Mouse (Mus musculus): ENCODE data around the gene Vwa5b2. TPM values are rescaled to one million over a fixed set of nuclear protein-coding genes. Genes with fewer than 3 reads are reported as not detected.

Vwa5b2 gene
- 0.39 and 0.94 TPM in 2 replicates for polyA plus RNA-seq (2015; fragmentation: Nextera tagmentation; extraction: Ambion mirVana)

DNA sequence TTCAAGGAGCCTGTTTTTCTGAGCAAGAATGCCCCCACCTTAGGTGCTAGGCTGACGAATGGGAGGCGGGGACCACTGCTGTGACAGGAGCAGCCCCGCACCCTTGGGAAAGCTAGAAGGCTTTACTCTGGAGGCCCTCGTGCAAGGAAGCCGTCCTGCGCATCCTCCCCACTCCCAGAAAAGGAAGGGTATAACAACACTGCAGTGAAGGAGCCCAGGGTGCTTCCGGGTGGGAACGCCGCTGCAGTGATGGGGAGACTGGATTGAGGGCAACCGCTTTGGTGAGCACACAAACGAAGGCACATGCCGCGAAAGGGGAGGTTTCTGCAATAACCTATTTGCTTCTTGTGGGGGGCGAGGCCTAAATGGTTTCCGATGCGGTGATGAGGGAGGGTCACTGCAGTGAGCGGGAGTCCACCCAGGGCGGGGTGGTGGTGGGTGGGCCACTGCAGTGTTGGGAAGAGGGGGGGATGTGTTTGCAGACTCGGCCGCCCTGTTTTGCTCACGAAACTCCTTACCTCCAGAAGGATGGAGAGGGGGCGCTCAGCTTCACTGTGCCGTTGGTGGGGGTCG lies at the start of gene Vwa5b2:
Vwa5b2 (plus strand) TSS at position 106 of the 573 bp plus-strand sequence.
- ATAC-seq (ENCODE audit: borderline replicate concordance, extremely low read depth, low FRiP score, low TSS enrichment) = peak; percentile 24; the same call in 1 of the 2 replicates
- H3K9ac ChIP-seq = peak within 1 kb of the TSS; percentile 29; the same call in 1 of the 2 replicates
- under 1% methylated on average over 24 of the region's 24 CpGs for WGBS
- H3K4me3 ChIP-seq = peak within 1 kb of the TSS; percentile 46
- H3K27me3 ChIP-seq = peaks cover 65% of the 10 kb centered on the region
- no peaks in the 10 kb centered on the region for H3K9me3 ChIP-seq
- no peaks in the 10 kb centered on the region for H3K36me3 ChIP-seq
- H3K4me1 ChIP-seq = peaks cover 25% of the 10 kb centered on the region
- no peak within 1 kb of the TSS for H3K27ac ChIP-seq
- peak within 1 kb of the TSS; percentile 91 for H3K4me2 ChIP-seq

DNA sequence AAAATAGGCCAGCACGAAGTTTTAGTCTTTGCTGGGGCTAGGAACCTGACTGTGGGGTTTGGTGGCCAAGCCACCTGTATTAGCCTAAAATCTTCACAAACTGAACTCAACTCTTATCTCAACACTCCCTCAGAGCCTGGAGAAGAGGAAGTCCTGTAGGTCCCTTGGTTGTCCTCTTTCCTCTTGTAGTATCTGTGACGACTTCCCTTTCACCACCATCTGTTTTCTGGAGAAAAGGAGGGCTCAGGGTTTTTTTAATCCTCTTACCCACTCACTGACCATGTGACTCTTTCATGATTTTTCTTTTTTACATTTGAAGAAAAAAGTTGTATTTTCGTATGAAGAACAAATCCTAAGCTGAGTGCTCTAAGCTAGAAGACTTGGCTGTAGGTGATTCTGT lies 49.6 kb upstream of the Vwa5b2 start:
- no peak overlapping the region for H3K9ac ChIP-seq
- WGBS = 65% methylated on average over 3 of the region's 3 CpGs
- no peak overlapping the region for H3K4me2 ChIP-seq
- H3K36me3 ChIP-seq = peaks cover 56% of the 10 kb centered on the region
- H3K27me3 ChIP-seq = no peaks in the 10 kb centered on the region
- ATAC-seq (ENCODE audit: borderline replicate concordance, extremely low read depth, low FRiP score, low TSS enrichment) = no peak
- no peak overlapping the region for H3K4me3 ChIP-seq
- no peak overlapping the region for H3K27ac ChIP-seq
- no peaks in the 10 kb centered on the region for H3K9me3 ChIP-seq
- peaks cover 18% of the 10 kb centered on the region for H3K4me1 ChIP-seq

DNA sequence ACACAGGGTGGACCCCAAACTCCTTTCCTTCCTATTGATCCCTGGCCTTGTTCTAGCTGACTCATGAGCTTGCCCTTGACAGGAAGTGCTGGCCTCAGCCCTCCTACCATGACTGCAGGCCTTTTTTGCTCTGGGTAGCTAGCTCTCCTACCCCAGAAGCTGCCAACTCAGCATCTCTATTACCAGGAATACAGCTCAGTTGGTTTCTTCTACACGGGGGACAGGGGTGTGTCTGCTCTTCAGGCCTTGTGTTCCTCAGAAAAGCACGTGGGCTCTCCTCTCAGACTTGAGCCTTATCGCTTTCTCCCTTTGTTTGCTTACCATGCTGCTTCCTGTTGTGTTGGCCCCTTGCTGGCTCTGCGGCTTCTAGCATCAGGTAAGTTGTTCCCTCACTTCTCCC lies 48.8 kb upstream of the Vwa5b2 start:
- Histone ChIP-seq H3K9ac (no peak overlapping the region), H3K27me3 (no peaks in the 10 kb centered on the region), H3K9me3 (no peaks in the 10 kb centered on the region), H3K27ac (no peak overlapping the region), H3K4me3 (no peak overlapping the region), H3K4me1 (peaks cover 18% of the 10 kb centered on the region), H3K36me3 (peaks cover 63% of the 10 kb centered on the region), H3K4me2 (no peak overlapping the region)
- no peak for ATAC-seq (ENCODE audit: borderline replicate concordance, extremely low read depth, low FRiP score, low TSS enrichment)
- WGBS = 74% methylated on average over 4 of the region's 4 CpGs

DNA sequence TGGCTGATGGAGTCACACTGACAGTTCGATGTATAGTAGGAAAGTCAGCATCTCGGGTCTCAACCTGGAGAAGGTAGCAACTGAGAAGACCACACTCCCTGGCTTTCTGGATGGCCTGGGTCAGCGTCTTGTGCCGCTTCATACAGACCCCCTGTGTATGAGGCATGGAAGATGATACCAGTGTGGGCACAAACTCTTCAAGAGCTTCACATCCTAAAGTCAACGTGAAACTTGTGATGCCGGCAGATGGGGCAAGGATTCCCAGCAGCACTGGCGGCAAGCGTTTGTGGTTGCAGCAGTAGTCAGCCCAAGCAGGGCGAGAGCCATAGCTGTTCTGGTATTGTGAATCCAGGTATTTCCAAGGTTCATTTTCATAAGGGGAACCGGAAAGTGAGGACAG lies 43.6 kb upstream of the Vwa5b2 start:
- Histone ChIP-seq H3K4me2 (no peak overlapping the region), H3K27me3 (no peaks in the 10 kb centered on the region), H3K36me3 (peaks cover 54% of the 10 kb centered on the region), H3K9ac (no peak overlapping the region), H3K4me3 (no peak overlapping the region), H3K9me3 (no peaks in the 10 kb centered on the region), H3K27ac (no peak overlapping the region), H3K4me1 (peaks cover 16% of the 10 kb centered on the region)
- ATAC-seq (ENCODE audit: borderline replicate concordance, extremely low read depth, low FRiP score, low TSS enrichment) = no peak
- WGBS = 87% methylated on average over 10 of the region's 10 CpGs

DNA sequence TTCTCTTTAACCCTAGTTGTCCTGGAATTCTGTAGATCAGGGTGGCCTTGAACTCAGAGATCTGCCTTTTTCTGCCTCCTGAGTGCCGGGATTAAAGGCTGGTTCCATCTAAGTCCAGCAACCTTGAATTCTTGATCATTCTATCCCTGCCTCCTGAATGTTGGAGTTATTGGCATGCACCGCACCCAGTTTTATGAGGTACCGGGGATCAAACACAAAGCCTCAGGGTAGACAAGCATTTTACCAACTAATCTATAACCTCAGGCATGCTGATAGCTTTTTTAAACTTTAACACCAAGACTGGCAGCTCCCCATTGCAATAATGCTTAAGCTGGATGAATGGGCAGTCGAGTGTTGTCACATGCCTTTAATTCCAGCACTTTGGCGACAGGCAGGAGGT lies 41.8 kb upstream of the Vwa5b2 start:
- no peaks in the 10 kb centered on the region for H3K27me3 ChIP-seq
- peak overlapping the region; percentile 92 for H3K4me3 ChIP-seq
- H3K9ac ChIP-seq = peak overlapping the region; percentile 55; the same call in 1 of the 2 replicates
- no peak for ATAC-seq (ENCODE audit: borderline replicate concordance, extremely low read depth, low FRiP score, low TSS enrichment)
- H3K36me3 ChIP-seq = peaks cover 53% of the 10 kb centered on the region
- 48% methylated on average over 5 of the region's 5 CpGs for WGBS
- H3K4me2 ChIP-seq = peak overlapping the region; percentile 66
- no peaks in the 10 kb centered on the region for H3K9me3 ChIP-seq
- peaks cover 16% of the 10 kb centered on the region for H3K4me1 ChIP-seq
- peak overlapping the region; percentile 72 for H3K27ac ChIP-seq

DNA sequence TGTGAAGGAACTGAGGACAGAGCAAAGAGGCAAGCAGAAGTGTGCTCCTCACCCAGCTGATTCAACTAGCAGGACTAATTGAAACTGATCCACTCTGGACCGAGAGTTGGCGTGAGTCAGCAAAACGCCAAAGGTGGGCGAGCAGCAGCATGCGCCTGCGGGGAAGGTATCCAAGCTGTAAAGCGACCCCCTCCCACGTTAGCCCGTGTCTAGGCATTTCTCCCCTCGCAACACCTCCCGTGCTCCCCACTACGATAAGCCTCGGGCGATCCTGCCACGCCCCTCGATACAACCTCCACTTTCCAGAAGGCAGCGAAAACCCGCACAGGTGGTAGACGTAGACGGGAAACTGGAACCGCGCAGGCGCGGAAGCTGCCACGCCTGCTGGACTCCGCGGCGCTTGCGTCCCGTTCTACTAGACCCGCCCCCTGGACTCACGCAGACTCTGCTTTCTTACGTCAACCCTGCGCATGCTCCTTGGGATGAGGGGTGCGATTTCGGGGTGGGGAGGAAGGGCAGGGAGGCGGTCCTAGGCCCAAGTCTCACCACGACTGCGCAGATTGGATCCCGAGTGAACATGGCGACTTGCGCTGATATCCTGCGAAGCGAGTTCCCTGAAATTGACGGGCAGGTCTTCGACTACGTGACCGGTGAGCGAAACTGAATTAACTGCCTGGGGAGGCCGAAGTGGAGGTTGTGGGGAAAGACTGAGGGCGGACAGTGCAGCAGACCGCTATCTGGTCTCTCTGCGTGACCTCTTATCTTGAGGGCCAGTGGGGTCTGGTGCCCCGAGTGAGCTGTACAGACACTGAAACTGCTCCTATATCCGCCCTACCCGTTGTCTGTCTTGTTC lies 40.9 kb upstream of the Vwa5b2 start, which contains the start of gene Abcf3:
Abcf3 (plus strand) TSS at position 482 of the 853 bp plus-strand sequence.
- peak within 1 kb of the TSS; percentile 72 for H3K27ac ChIP-seq
- no peaks in the 10 kb centered on the region for H3K9me3 ChIP-seq
- WGBS = under 1% methylated on average over 56 of the region's 56 CpGs
- H3K9ac ChIP-seq = peak within 1 kb of the TSS; percentile 89
- no peaks in the 10 kb centered on the region for H3K27me3 ChIP-seq
- H3K4me2 ChIP-seq = peak within 1 kb of the TSS; percentile 84
- peaks cover 55% of the 10 kb centered on the region for H3K36me3 ChIP-seq
- H3K4me1 ChIP-seq = peaks cover 16% of the 10 kb centered on the region
- peak within 1 kb of the TSS; percentile 92 for H3K4me3 ChIP-seq
- ATAC-seq (ENCODE audit: borderline replicate concordance, extremely low read depth, low FRiP score, low TSS enrichment) = peak; percentile 99

DNA sequence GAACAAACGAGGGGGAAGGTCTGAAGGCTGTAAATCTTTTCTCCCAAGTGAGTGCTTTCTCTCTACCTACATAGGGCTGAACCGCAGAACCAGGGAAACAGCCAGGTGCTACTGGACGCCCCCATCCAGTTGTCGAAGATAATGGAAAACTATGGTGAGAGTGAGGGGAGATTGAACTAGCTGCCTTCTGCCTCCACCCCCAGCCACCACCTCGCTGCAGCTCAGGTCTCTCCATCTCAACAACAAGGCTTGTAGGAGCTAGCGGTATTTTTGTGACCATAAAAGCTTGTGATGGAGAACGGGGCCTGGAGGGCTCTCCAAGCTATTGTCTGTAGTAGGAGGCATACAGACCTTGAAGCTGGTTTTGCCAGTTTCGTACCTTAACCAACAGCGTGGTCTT lies 40.1 kb upstream of the Vwa5b2 start:
- H3K9me3 ChIP-seq = no peaks in the 10 kb centered on the region
- WGBS = 41% methylated on average over 9 of the region's 9 CpGs
- H3K27ac ChIP-seq = no peak overlapping the region
- H3K4me3 ChIP-seq = peak overlapping the region; percentile 92
- peaks cover 16% of the 10 kb centered on the region for H3K4me1 ChIP-seq
- peak overlapping the region; percentile 84 for H3K4me2 ChIP-seq
- peaks cover 56% of the 10 kb centered on the region for H3K36me3 ChIP-seq
- no peak for ATAC-seq (ENCODE audit: borderline replicate concordance, extremely low read depth, low FRiP score, low TSS enrichment)
- peak overlapping the region; percentile 89 for H3K9ac ChIP-seq
- no peaks in the 10 kb centered on the region for H3K27me3 ChIP-seq

DNA sequence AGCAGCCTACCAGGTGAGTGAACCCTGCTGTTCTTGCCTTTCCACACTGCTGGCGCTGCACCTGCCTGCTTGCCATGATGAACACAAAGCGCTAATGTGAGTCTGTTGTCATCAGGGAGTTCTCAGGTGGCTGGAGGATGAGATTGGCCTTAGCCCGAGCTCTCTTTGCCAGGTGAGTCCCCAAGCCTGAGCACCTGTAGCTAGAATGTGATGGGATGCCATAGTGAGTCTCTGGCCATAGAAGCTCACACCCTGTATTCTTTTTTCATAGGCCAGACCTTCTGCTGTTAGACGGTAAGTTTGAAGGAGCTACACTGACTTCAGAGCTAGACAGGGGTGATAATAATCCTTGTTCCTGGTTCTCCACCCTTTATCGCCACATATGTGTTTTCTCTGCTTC lies 37.6 kb upstream of the Vwa5b2 start:
- no peak overlapping the region for H3K4me2 ChIP-seq
- no peaks in the 10 kb centered on the region for H3K9me3 ChIP-seq
- ATAC-seq (ENCODE audit: borderline replicate concordance, extremely low read depth, low FRiP score, low TSS enrichment) = no peak
- peaks cover 60% of the 10 kb centered on the region for H3K36me3 ChIP-seq
- 92% methylated on average over 5 of the region's 5 CpGs for WGBS
- H3K4me3 ChIP-seq = no peak overlapping the region
- H3K9ac ChIP-seq = no peak overlapping the region
- H3K27me3 ChIP-seq = no peaks in the 10 kb centered on the region
- no peak overlapping the region for H3K27ac ChIP-seq
- H3K4me1 ChIP-seq = peaks cover 16% of the 10 kb centered on the region

DNA sequence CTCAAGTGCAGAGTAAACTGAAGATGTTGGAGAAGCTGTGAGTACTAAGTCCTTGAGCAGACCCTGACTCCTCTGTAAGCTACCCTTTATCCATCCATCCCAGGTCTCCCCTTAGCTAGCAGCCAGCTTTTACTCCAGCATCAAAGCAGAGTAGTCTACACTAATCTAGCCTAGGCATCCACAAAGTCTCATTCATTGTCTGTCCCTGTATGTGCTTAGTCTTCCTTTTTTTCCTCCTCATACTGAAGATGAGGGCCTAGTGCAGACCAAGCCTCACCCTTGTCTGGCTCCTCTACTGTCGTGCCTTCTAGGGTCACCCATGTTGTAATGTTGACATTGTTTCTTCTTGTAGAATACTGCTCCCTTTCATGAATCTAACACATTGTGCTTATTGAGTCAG lies 36.7 kb upstream of the Vwa5b2 start:
- Histone ChIP-seq H3K27me3 (no peaks in the 10 kb centered on the region), H3K4me1 (peaks cover 11% of the 10 kb centered on the region), H3K4me2 (no peak overlapping the region), H3K9me3 (no peaks in the 10 kb centered on the region), H3K27ac (no peak overlapping the region), H3K4me3 (no peak overlapping the region), H3K36me3 (peaks cover 64% of the 10 kb centered on the region), H3K9ac (no peak overlapping the region)
- 82% methylated on average over 1 of the region's 1 CpGs for WGBS
- no peak for ATAC-seq (ENCODE audit: borderline replicate concordance, extremely low read depth, low FRiP score, low TSS enrichment)

DNA sequence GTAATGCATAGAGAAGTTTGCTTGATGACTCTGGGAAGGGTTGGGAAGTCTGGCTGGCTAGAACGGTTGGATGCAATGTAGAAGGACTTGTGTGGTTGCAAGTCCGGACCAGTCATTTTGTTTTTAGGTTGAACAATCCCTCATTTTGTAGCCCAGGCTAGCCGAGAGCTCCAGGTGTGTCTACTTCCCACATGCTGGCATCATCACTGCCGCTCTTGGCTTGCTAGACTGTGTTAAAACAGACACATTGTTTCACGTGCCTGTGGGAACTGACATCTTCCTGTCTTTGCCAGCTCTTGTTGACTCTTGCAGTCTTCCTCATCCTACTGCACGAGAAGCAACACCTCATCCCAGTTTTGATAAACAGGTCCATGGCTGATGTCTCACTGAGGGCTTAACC lies 34.3 kb upstream of the Vwa5b2 start:
- no peaks in the 10 kb centered on the region for H3K9me3 ChIP-seq
- 85% methylated on average over 6 of the region's 6 CpGs for WGBS
- no peak overlapping the region for H3K27ac ChIP-seq
- no peaks in the 10 kb centered on the region for H3K27me3 ChIP-seq
- H3K4me2 ChIP-seq = no peak overlapping the region
- no peak for ATAC-seq (ENCODE audit: borderline replicate concordance, extremely low read depth, low FRiP score, low TSS enrichment)
- peaks cover 85% of the 10 kb centered on the region for H3K36me3 ChIP-seq
- H3K4me1 ChIP-seq = no peaks in the 10 kb centered on the region
- no peak overlapping the region for H3K9ac ChIP-seq
- no peak overlapping the region for H3K4me3 ChIP-seq

DNA sequence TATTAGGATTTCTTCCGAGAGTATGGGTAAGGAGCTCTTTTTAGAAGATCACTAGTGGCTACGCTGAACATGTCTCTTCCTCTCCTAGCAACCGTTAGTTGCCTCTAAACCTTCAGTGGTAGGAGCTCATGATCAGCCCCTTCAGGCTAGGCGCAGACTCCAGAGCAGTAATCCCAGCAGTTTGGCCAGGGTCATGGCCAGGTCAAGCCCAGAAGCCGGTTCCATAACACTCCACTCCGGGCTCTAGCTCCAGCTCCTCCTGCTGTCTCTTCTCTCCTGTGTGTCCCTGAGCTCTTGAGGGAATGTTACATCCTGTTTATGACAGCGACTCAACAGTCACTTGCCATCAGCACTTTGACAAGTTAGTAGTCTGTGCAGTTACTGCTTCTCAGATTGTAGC lies 31.9 kb upstream of the Vwa5b2 start:
- ATAC-seq (ENCODE audit: borderline replicate concordance, extremely low read depth, low FRiP score, low TSS enrichment) = no peak
- H3K36me3 ChIP-seq = peaks cover 86% of the 10 kb centered on the region
- H3K27ac ChIP-seq = no peak overlapping the region
- H3K9me3 ChIP-seq = no peaks in the 10 kb centered on the region
- H3K4me3 ChIP-seq = no peak overlapping the region
- no peaks in the 10 kb centered on the region for H3K4me1 ChIP-seq
- 62% methylated on average over 7 of the region's 7 CpGs for WGBS
- H3K4me2 ChIP-seq = no peak overlapping the region
- no peaks in the 10 kb centered on the region for H3K27me3 ChIP-seq
- no peak overlapping the region for H3K9ac ChIP-seq

DNA sequence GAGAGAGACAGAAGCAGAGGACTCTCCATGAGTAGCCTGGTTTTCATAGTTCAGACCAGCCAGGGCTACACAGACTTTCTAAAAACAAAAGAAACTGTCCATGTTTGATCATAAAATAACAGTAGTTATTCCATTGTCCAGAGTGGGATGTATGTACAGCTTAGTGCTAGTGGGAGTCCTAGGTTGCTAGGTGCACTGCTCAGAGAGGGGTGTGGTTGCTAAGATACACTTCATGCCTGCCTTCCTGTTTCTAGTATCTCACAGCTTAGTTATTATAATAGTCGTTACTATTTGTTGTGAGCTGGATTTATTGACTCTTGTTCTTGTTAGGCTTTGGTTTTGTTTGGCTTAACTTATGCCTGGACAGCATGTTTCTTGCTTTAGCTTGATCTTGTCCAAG lies 24.2 kb upstream of the Vwa5b2 start:
- no peak for ATAC-seq (ENCODE audit: borderline replicate concordance, extremely low read depth, low FRiP score, low TSS enrichment)
- Histone ChIP-seq H3K27me3 (no peaks in the 10 kb centered on the region), H3K27ac (no peak overlapping the region), H3K4me1 (no peaks in the 10 kb centered on the region), H3K4me2 (no peak overlapping the region), H3K9ac (no peak overlapping the region), H3K36me3 (peaks cover 31% of the 10 kb centered on the region), H3K4me3 (no peak overlapping the region), H3K9me3 (no peaks in the 10 kb centered on the region)
- 60% methylated on average over 1 of the region's 1 CpGs for WGBS
